Mouse (Mus musculus): Measurements from ENCODE around the gene Nags.

- no peak for TF ChIP-seq TAL1 (IDR thresholded peaks at IDR 0.05; ENCODE audit: low read length)
- no peak for TF ChIP-seq GATA1 (IDR thresholded peaks at IDR 0.05; ENCODE audit: low read length)
Measured at GRCm38 (mm10) chr11:102106911-102107310, 38.4 kb upstream of the Nags start.

All from erythroblast, embryonic 14.5 days (primary cell).